In genomic region chr2:76981717-76982116, GRCm38 (mm10) we compare ENCODE assay signal across 26 mouse cellular contexts. TPM values are rescaled to one million over a fixed set of nuclear protein-coding genes. Genes with fewer than 3 reads are reported as not detected.
DNase-seq lines count a peak whose midpoint lies in the region; ATAC-seq and TF ChIP-seq lines count a peak whose summit lies in the region.
"Had no signal": no experiment of that assay in that cellular context is flagged by ENCODE, and none has a peak within 500 bp of the region (broad histone marks: within the 10 kb centered on the region; RNA-seq: fewer than 3 reads in every experiment).

No protein-coding gene starts in this region.

- peak; percentile 94 for TF ChIP-seq EP300 in heart, adult 2 months (IDR thresholded peaks at IDR 0.05; ENCODE audit: insufficient read depth, low read depth, low read length)

- intact Hi-C loops in gastrocnemius, adult 2 months (cut with DNase I) = loop anchor here (1.0 kb wide), 1 partner anchor 53 kb away; no protein-coding TSS in a partner anchor
- intact Hi-C loops in heart, adult 2 months (cut with DNase I) = loop anchor here (5.0 kb wide), 1 partner anchor 51 kb away; no protein-coding TSS in a partner anchor

- no peaks in the 10 kb centered on the region for H3K9me3 ChIP-seq in heart, embryonic 13.5 days
- no peaks in the 10 kb centered on the region for H3K9me3 ChIP-seq in hindbrain, embryonic 14.5 days (ENCODE audit: control insufficient read depth, low read length)
- H3K9me3 ChIP-seq: embryonic facial prominence, embryonic 15.5 days; kidney, embryonic 15.5 days; limb, embryonic 12.5 days; lung, embryonic 15.5 days; megakaryocyte, embryonic 14.5 days; neural tube, embryonic 12.5 days had no signal

- DNase-seq in gastrocnemius, adult 2 months = peak; percentile 78
- no peak for DNase-seq in gastrocnemius, postnatal 10 days
- DNase-seq in heart, adult 2 months = peak; percentile 21 to 67
- DNase-seq in heart, postnatal 4 days = peak; percentile 69
- no peak for DNase-seq in retina, postnatal 1 day
- no peak for DNase-seq in cerebellum, postnatal 36 days
- DNase-seq in hindbrain, embryonic 14.5 days (ENCODE audit: low spot score) = no peak
- DNase-seq: cerebellum, adult 2 months; cerebellum, postnatal 25 days; embryo, embryonic 11 days; kidney, adult 11 months; kidney, postnatal 36 days; layer of hippocampus, postnatal 36 days; lung, postnatal 36 days; midbrain, embryonic 14.5 days; right cerebral cortex, postnatal 25 days; thymus, postnatal 14 days had no signal

- TF ChIP-seq CTCF in gastrocnemius, adult 2 months (IDR thresholded peaks at IDR 0.05) = no peak
- no peak for TF ChIP-seq CTCF in heart, adult 2 months (IDR thresholded peaks at IDR 0.05)

- peak overlapping the region; percentile 99 for H3K27ac ChIP-seq in gastrocnemius, adult 2 months
- H3K27ac ChIP-seq in heart, adult 2 months = peak overlapping the region; percentile 94
- peak overlapping the region; percentile 97 for H3K27ac ChIP-seq in heart, embryonic 13.5 days (replicated peaks)
- H3K27ac ChIP-seq in hindbrain, embryonic 14.5 days = no peak overlapping the region
- H3K27ac ChIP-seq: embryonic facial prominence, embryonic 15.5 days; kidney, embryonic 15.5 days; limb, embryonic 12.5 days; liver, embryonic 14.5 days; lung, embryonic 15.5 days; neural tube, embryonic 12.5 days had no signal

- H3K4me1 ChIP-seq in heart, adult 2 months (ENCODE audit: control insufficient read depth, insufficient read depth, low read length) = peaks cover 1% of the 10 kb centered on the region; the same call in 1 of the 2 replicates
- peaks cover 39% of the 10 kb centered on the region for H3K4me1 ChIP-seq in heart, embryonic 13.5 days
- H3K4me1 ChIP-seq in hindbrain, embryonic 14.5 days (replicated peaks; ENCODE audit: control insufficient read depth, insufficient read depth, low read length) = no peaks in the 10 kb centered on the region
- H3K4me1 ChIP-seq: embryonic facial prominence, embryonic 15.5 days; kidney, embryonic 15.5 days; limb, embryonic 12.5 days; lung, embryonic 15.5 days; megakaryocyte, embryonic 14.5 days; neural tube, embryonic 12.5 days had no signal

- H3K79me2 ChIP-seq in heart, adult 2 months (replicated peaks; ENCODE audit: control insufficient read depth, insufficient read depth, low read length) = no peaks in the 10 kb centered on the region

- peaks cover 16% of the 10 kb centered on the region for H3K36me3 ChIP-seq in heart, adult 2 months (ENCODE audit: control insufficient read depth, insufficient read depth, low read length)
- H3K36me3 ChIP-seq in heart, embryonic 13.5 days = peaks cover 22% of the 10 kb centered on the region
- no peaks in the 10 kb centered on the region for H3K36me3 ChIP-seq in hindbrain, embryonic 14.5 days (replicated peaks; ENCODE audit: control insufficient read depth, insufficient read depth)
- H3K36me3 ChIP-seq: embryonic facial prominence, embryonic 15.5 days; kidney, embryonic 15.5 days; limb, embryonic 12.5 days; lung, embryonic 15.5 days; neural tube, embryonic 12.5 days had no signal

- WGBS in heart, adult 2 months = 44% methylated on average over 5 of the region's 5 CpGs
- 28% methylated on average over 5 of the region's 5 CpGs for WGBS in heart, embryonic 13.5 days
- 82% methylated on average over 5 of the region's 5 CpGs for WGBS in hindbrain, embryonic 14.5 days

- ATAC-seq in heart, embryonic 13.5 days (ENCODE audit: extremely low read depth, insufficient number of reproducible peaks, low FRiP score, low TSS enrichment) = peak; percentile 74; the same call in 1 of the 2 replicates
- no peak for ATAC-seq in hindbrain, embryonic 14.5 days (ENCODE audit: low FRiP score)
- ATAC-seq: forebrain, embryonic 14.5 days had no signal

- no peaks in the 10 kb centered on the region for H3K27me3 ChIP-seq in heart, adult 2 months (ENCODE audit: control insufficient read depth, insufficient read depth, low read length)
- H3K27me3 ChIP-seq in heart, embryonic 13.5 days (replicated peaks) = no peaks in the 10 kb centered on the region
- H3K27me3 ChIP-seq in hindbrain, embryonic 14.5 days (ENCODE audit: control insufficient read depth, insufficient read depth, low read length) = no peaks in the 10 kb centered on the region
- H3K27me3 ChIP-seq: embryonic facial prominence, embryonic 15.5 days; kidney, embryonic 15.5 days; limb, embryonic 12.5 days; lung, embryonic 15.5 days; megakaryocyte, embryonic 14.5 days; neural tube, embryonic 12.5 days had no signal

- TF ChIP-seq POLR2A in heart, adult 2 months (IDR thresholded peaks at IDR 0.05; ENCODE audit: insufficient read depth, low read depth, low read length) = peak; percentile 78; the same call in 1 of the 2 replicates

- no peak overlapping the region for H3K9ac ChIP-seq in heart, adult 2 months (ENCODE audit: low read depth, low read length)
- H3K9ac ChIP-seq in heart, embryonic 13.5 days = peak overlapping the region; percentile 83
- no peak overlapping the region for H3K9ac ChIP-seq in hindbrain, embryonic 14.5 days
- H3K9ac ChIP-seq: embryonic facial prominence, embryonic 15.5 days; kidney, embryonic 15.5 days; limb, embryonic 12.5 days; liver, embryonic 14.5 days; lung, embryonic 15.5 days; neural tube, embryonic 12.5 days had no signal

- H3K4me2 ChIP-seq in heart, embryonic 13.5 days = no peak overlapping the region
- no peak overlapping the region for H3K4me2 ChIP-seq in hindbrain, embryonic 14.5 days (replicated peaks)
- H3K4me2 ChIP-seq: embryonic facial prominence, embryonic 15.5 days; kidney, embryonic 15.5 days; limb, embryonic 12.5 days; lung, embryonic 15.5 days; neural tube, embryonic 12.5 days had no signal

- peak overlapping the region; percentile 81 for H3K4me3 ChIP-seq in gastrocnemius, adult 2 months
- peak overlapping the region; percentile 57 for H3K4me3 ChIP-seq in heart, adult 2 months
- peak overlapping the region; percentile 57 for H3K4me3 ChIP-seq in heart, embryonic 13.5 days
- H3K4me3 ChIP-seq in hindbrain, embryonic 14.5 days (replicated peaks; ENCODE audit: low read length) = no peak overlapping the region
- H3K4me3 ChIP-seq: embryonic facial prominence, embryonic 15.5 days; kidney, embryonic 15.5 days; limb, embryonic 12.5 days; lung, embryonic 15.5 days; megakaryocyte, embryonic 14.5 days; neural tube, embryonic 12.5 days had no signal

RNA-seq across cellular contexts. Expression of gene Ttn, which starts 0.6 kb away (rescaled TPM):
- 1,000 to 10,000 TPM; 6,941 to 7,187 TPM for total RNA-seq in gastrocnemius, adult 2 months (2021)
- total RNA-seq in gastrocnemius, postnatal 10 days (2021) = 1,000 to 10,000 TPM; 3,966 to 4,807 TPM
- total RNA-seq in heart, adult 2 months (2021) = 1,000 to 10,000 TPM; 2,567 to 3,090 TPM
- polyA plus RNA-seq in heart, adult 2 months (2012; rRNA removed) = 88.4 and 181 TPM in 2 replicates
- 426 and 512 TPM in 2 replicates for polyA plus RNA-seq in heart, embryonic 13.5 days (2015; fragmentation: Nextera tagmentation; extraction: Ambion mirVana)
- total RNA-seq in heart, postnatal 4 days (2021) = 1,000 to 10,000 TPM; 2,325 to 2,346 TPM
- polyA plus RNA-seq in hindbrain, embryonic 14.5 days (2014; fragmentation: Nextera tagmentation; extraction: Ambion mirVana) = 0.37 and 0.39 TPM in 2 replicates

Comparison
In these comparisons a context has a peak if more than half of its experiments do, and no peak if none do; other contexts are left out.
1. DNase-seq: peak in gastrocnemius, adult 2 months (single experiment), heart, adult 2 months (2 of 2) and heart, postnatal 4 days (single experiment); none in gastrocnemius, postnatal 10 days (single experiment), retina, postnatal 1 day (single experiment), cerebellum, postnatal 36 days (0 of 2) and hindbrain, embryonic 14.5 days (single experiment).